ENCODE assay signal across 7 mouse cellular contexts in genomic region chr16:18443385-18443841, GRCm38 (mm10). TPM values are rescaled to one million over a fixed set of nuclear protein-coding genes. Genes with fewer than 3 reads are reported as not detected.
DNase-seq lines count a peak whose midpoint lies in the region; ATAC-seq lines count a peak whose summit lies in the region.

No protein-coding gene starts in this region.

- no peak overlapping the region for H3K4me3 ChIP-seq in embryonic facial prominence, embryonic 10.5 days
- H3K4me3 ChIP-seq in limb, embryonic 10.5 days: no peak overlapping the region
- H3K4me3 ChIP-seq in midbrain, embryonic 14.5 days (replicated peaks; ENCODE audit: low read depth, low read length): no peak overlapping the region

- no peaks in the 10 kb centered on the region for H3K9me3 ChIP-seq in embryonic facial prominence, embryonic 10.5 days
- H3K9me3 ChIP-seq in limb, embryonic 10.5 days (replicated peaks): no peaks in the 10 kb centered on the region
- no peaks in the 10 kb centered on the region for H3K9me3 ChIP-seq in midbrain, embryonic 14.5 days (ENCODE audit: control insufficient read depth, low read length)

- ATAC-seq in midbrain, embryonic 14.5 days (ENCODE audit: low FRiP score, low TSS enrichment): peak; percentile 90

- H3K9ac ChIP-seq in midbrain, embryonic 14.5 days (replicated peaks; ENCODE audit: low read length): no peak overlapping the region

- H3K4me1 ChIP-seq in embryonic facial prominence, embryonic 10.5 days: peaks cover 10% of the 10 kb centered on the region
- peaks cover 3% of the 10 kb centered on the region; the same call in 1 of the 2 replicates for H3K4me1 ChIP-seq in limb, embryonic 10.5 days
- no peaks in the 10 kb centered on the region for H3K4me1 ChIP-seq in midbrain, embryonic 14.5 days (ENCODE audit: control insufficient read depth, insufficient read depth, low read length)

- H3K4me2 ChIP-seq in midbrain, embryonic 14.5 days (ENCODE audit: low read length): no peak overlapping the region

- H3K27me3 ChIP-seq in embryonic facial prominence, embryonic 10.5 days (replicated peaks; ENCODE audit: low read depth, poor library complexity, severe bottlenecking): 0 out of 2 replicates have a peak, but pooled peaks cover 4% of the 10 kb centered on the region
- H3K27me3 ChIP-seq in limb, embryonic 10.5 days (ENCODE audit: low read depth, poor library complexity, severe bottlenecking): no peaks in the 10 kb centered on the region
- no peaks in the 10 kb centered on the region for H3K27me3 ChIP-seq in midbrain, embryonic 14.5 days (ENCODE audit: control insufficient read depth, insufficient read depth, low read length)

- WGBS in embryonic facial prominence, embryonic 10.5 days: 27% methylated on average over 8 of the region's 8 CpGs
- WGBS in limb, embryonic 10.5 days: 28% methylated on average over 8 of the region's 8 CpGs
- 25% methylated on average over 8 of the region's 8 CpGs for WGBS in midbrain, embryonic 14.5 days

- peaks cover 34% of the 10 kb centered on the region for H3K36me3 ChIP-seq in embryonic facial prominence, embryonic 10.5 days (replicated peaks)
- peaks cover 42% of the 10 kb centered on the region for H3K36me3 ChIP-seq in limb, embryonic 10.5 days
- H3K36me3 ChIP-seq in midbrain, embryonic 14.5 days (ENCODE audit: control insufficient read depth, insufficient read depth, low read length): peaks cover 24% of the 10 kb centered on the region

- peak; percentile 97 for DNase-seq in adrenal gland, postnatal 10 days
- DNase-seq in embryonic facial prominence, embryonic 10.5 days (ENCODE audit: low spot score): peak; percentile 92
- DNase-seq in heart, adult 11 months: peak; percentile 98
- DNase-seq in kidney, adult 11 months: peak; percentile 82
- DNase-seq in limb, embryonic 10.5 days (ENCODE audit: low spot score): peak; percentile 97
- peak; percentile 98 for DNase-seq in midbrain, embryonic 14.5 days
- DNase-seq in spleen, adult 18-20 months: peak; percentile 71 to 94

- H3K27ac ChIP-seq in embryonic facial prominence, embryonic 10.5 days (replicated peaks): no peak overlapping the region
- H3K27ac ChIP-seq in limb, embryonic 10.5 days: no peak overlapping the region
- H3K27ac ChIP-seq in midbrain, embryonic 14.5 days (replicated peaks; ENCODE audit: low read depth, low read length): no peak overlapping the region

RNA-seq across cellular contexts. Expression of gene Comt, which starts 16.8 kb away (rescaled TPM):
- total RNA-seq in adrenal gland, postnatal 10 days (2021): 100 to 1,000 TPM; 131 to 148 TPM
- 56.2 and 58.4 TPM in 2 replicates for polyA plus RNA-seq in embryonic facial prominence, embryonic 10.5 days (2016; fragmentation: Nextera tagmentation; extraction: Ambion mirVana)
- polyA plus RNA-seq in limb, embryonic 10.5 days (2016; fragmentation: Nextera tagmentation; extraction: Ambion mirVana): 54.7 and 61.1 TPM in 2 replicates
- polyA plus RNA-seq in midbrain, embryonic 14.5 days (2014; fragmentation: Nextera tagmentation; extraction: Ambion mirVana): 79.9 and 81.3 TPM in 2 replicates

RNA-seq across cellular contexts. Expression of gene Txnrd2, which starts 17.2 kb away (rescaled TPM):
- total RNA-seq in adrenal gland, postnatal 10 days (2021): 10 to 100 TPM; 61.5 to 62.8 TPM
- 27.9 and 32.3 TPM in 2 replicates for polyA plus RNA-seq in embryonic facial prominence, embryonic 10.5 days (2016; fragmentation: Nextera tagmentation; extraction: Ambion mirVana)
- 29.6 and 32.2 TPM in 2 replicates for polyA plus RNA-seq in limb, embryonic 10.5 days (2016; fragmentation: Nextera tagmentation; extraction: Ambion mirVana)
- polyA plus RNA-seq in midbrain, embryonic 14.5 days (2014; fragmentation: Nextera tagmentation; extraction: Ambion mirVana): 24.9 and 28.7 TPM in 2 replicates

RNA-seq across cellular contexts. Expression of gene Gnb1l, which starts 55.1 kb away (rescaled TPM):
- total RNA-seq in adrenal gland, postnatal 10 days (2021): 1 to 10 TPM; 6.3 to 7.7 TPM
- polyA plus RNA-seq in embryonic facial prominence, embryonic 10.5 days (2016; fragmentation: Nextera tagmentation; extraction: Ambion mirVana): 17.9 and 19.1 TPM in 2 replicates
- 15.3 and 18.4 TPM in 2 replicates for polyA plus RNA-seq in limb, embryonic 10.5 days (2016; fragmentation: Nextera tagmentation; extraction: Ambion mirVana)
- polyA plus RNA-seq in midbrain, embryonic 14.5 days (2014; fragmentation: Nextera tagmentation; extraction: Ambion mirVana): 14.8 and 15.9 TPM in 2 replicates

RNA-seq across cellular contexts. Expression of gene Rtl10, which starts 55.3 kb away (rescaled TPM):
- total RNA-seq in adrenal gland, postnatal 10 days (2021): 1 to 10 TPM; 4.0 to 7.1 TPM
- polyA plus RNA-seq in embryonic facial prominence, embryonic 10.5 days (2016; fragmentation: Nextera tagmentation; extraction: Ambion mirVana): 3.8 and 4.1 TPM in 2 replicates
- 2.5 and 2.8 TPM in 2 replicates for polyA plus RNA-seq in limb, embryonic 10.5 days (2016; fragmentation: Nextera tagmentation; extraction: Ambion mirVana)
- 3.6 and 4.1 TPM in 2 replicates for polyA plus RNA-seq in midbrain, embryonic 14.5 days (2014; fragmentation: Nextera tagmentation; extraction: Ambion mirVana)
